Mouse (Mus musculus): ENCODE measurements around the gene Nsf.

DNA sequence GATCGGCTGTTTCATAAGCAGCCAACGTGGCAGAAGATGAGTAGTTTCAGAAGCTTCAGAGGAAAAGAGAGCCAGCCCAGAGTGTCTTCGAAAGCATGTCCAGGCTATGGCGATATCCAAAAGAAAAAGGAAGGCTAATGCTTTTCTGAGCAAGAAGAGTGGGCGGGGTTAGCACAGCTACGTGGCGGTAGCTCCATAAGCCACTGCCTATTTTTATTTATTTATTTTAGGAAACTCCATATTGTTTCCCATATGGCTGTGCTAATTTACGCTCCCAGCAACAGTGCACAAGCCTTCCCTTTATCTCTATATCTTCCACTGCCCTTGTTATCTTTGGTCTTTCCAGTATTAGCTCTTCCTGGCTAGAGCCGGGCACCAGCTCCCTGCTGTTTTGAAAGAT lies 49.5 kb upstream of the Nsf start:
- no peak for TF ChIP-seq CTCF (IDR thresholded peaks at IDR 0.05; ENCODE audit: borderline replicate concordance, extremely low read depth, insufficient read depth, insufficient read length)
- TF ChIP-seq POLR2A (IDR thresholded peaks at IDR 0.05; ENCODE audit: borderline replicate concordance, extremely low read depth, insufficient read depth, insufficient read length, poor library complexity, severe bottlenecking): no peak

All from brain, embryonic 14.5 days (tissue).